Mouse (Mus musculus): ENCODE measurements around the gene Ccdc57. TPM values are rescaled to one million over a fixed set of nuclear protein-coding genes. Genes with fewer than 3 reads are reported as not detected.

Ccdc57 gene
- polyA plus RNA-seq, 1 experiment from 2014 or later: 6.3 TPM

- peak overlapping the region; percentile 81 for H3K4me3 ChIP-seq (ENCODE audit: low read length)
- ATAC-seq: no peak
- WGBS: 0% methylated on average over 14 of the region's 14 CpGs
- H3K27ac ChIP-seq (ENCODE audit: low read depth, low read length): peak overlapping the region; percentile 100
- H3K27me3 ChIP-seq (replicated peaks; ENCODE audit: control insufficient read depth, insufficient read depth, low read length): no peaks in the 10 kb centered on the region
- no peaks in the 10 kb centered on the region for H3K9me3 ChIP-seq (ENCODE audit: control insufficient read depth, low read length)
- H3K4me1 ChIP-seq (ENCODE audit: control insufficient read depth, insufficient read depth, low read depth, low read length): peaks cover 38% of the 10 kb centered on the region
- peak overlapping the region; percentile 95 for H3K4me2 ChIP-seq (ENCODE audit: low read length)
- H3K36me3 ChIP-seq (ENCODE audit: control insufficient read depth, insufficient read depth, low read length): peaks cover 29% of the 10 kb centered on the region
- peak overlapping the region; percentile 97 for H3K9ac ChIP-seq (ENCODE audit: low read depth, low read length)
Observed at GRCm38 (mm10) chr11:120822831-120823550, 109.7 kb downstream of the Ccdc57 start.

- Histone ChIP-seq H3K9me3 (ENCODE audit: control insufficient read depth, low read length) (no peaks in the 10 kb centered on the region), H3K27ac (ENCODE audit: low read depth, low read length) (no peak overlapping the region), H3K27me3 (replicated peaks; ENCODE audit: control insufficient read depth, insufficient read depth, low read length) (no peaks in the 10 kb centered on the region), H3K9ac (ENCODE audit: low read depth, low read length) (peak overlapping the region; percentile 97), H3K4me2 (ENCODE audit: low read length) (peak overlapping the region; percentile 95), H3K4me3 (ENCODE audit: low read length) (peak overlapping the region; percentile 81), H3K36me3 (ENCODE audit: control insufficient read depth, insufficient read depth, low read length) (peaks cover 36% of the 10 kb centered on the region), H3K4me1 (ENCODE audit: control insufficient read depth, insufficient read depth, low read depth, low read length) (peaks cover 38% of the 10 kb centered on the region)
- no peak for ATAC-seq
- 49% methylated on average over 4 of the region's 4 CpGs for WGBS
Observed at GRCm38 (mm10) chr11:120822321-120822720, 110.4 kb downstream of the Ccdc57 start.

GRCm38 (mm10) chr11:120821076-120821922, 111.4 kb downstream of the Ccdc57 start:
- H3K4me3 ChIP-seq (ENCODE audit: low read length): peak overlapping the region; percentile 18
- WGBS: 76% methylated on average over 14 of the region's 14 CpGs
- no peak overlapping the region for H3K27ac ChIP-seq (ENCODE audit: low read depth, low read length)
- H3K9ac ChIP-seq (ENCODE audit: low read depth, low read length): peak overlapping the region; percentile 36
- peak overlapping the region; percentile 95 for H3K4me2 ChIP-seq (ENCODE audit: low read length)
- ATAC-seq: no peak
- no peaks in the 10 kb centered on the region for H3K9me3 ChIP-seq (ENCODE audit: control insufficient read depth, low read length)
- no peaks in the 10 kb centered on the region for H3K27me3 ChIP-seq (replicated peaks; ENCODE audit: control insufficient read depth, insufficient read depth, low read length)
- peaks cover 45% of the 10 kb centered on the region for H3K36me3 ChIP-seq (ENCODE audit: control insufficient read depth, insufficient read depth, low read length)
- H3K4me1 ChIP-seq (ENCODE audit: control insufficient read depth, insufficient read depth, low read depth, low read length): peaks cover 38% of the 10 kb centered on the region

- H3K4me2 ChIP-seq (ENCODE audit: low read length): peak overlapping the region; percentile 95
- no peaks in the 10 kb centered on the region for H3K27me3 ChIP-seq (replicated peaks; ENCODE audit: control insufficient read depth, insufficient read depth, low read length)
- peaks cover 52% of the 10 kb centered on the region for H3K36me3 ChIP-seq (ENCODE audit: control insufficient read depth, insufficient read depth, low read length)
- peaks cover 32% of the 10 kb centered on the region for H3K4me1 ChIP-seq (ENCODE audit: control insufficient read depth, insufficient read depth, low read depth, low read length)
- no peak overlapping the region for H3K9ac ChIP-seq (ENCODE audit: low read depth, low read length)
- WGBS: 84% methylated on average over 14 of the region's 14 CpGs
- no peak overlapping the region for H3K4me3 ChIP-seq (ENCODE audit: low read length)
- ATAC-seq: no peak
- H3K27ac ChIP-seq (ENCODE audit: low read depth, low read length): no peak overlapping the region
- H3K9me3 ChIP-seq (ENCODE audit: control insufficient read depth, low read length): no peaks in the 10 kb centered on the region
Observed at GRCm38 (mm10) chr11:120820546-120820945, 112.1 kb downstream of the Ccdc57 start.

- no peaks in the 10 kb centered on the region for H3K9me3 ChIP-seq (ENCODE audit: control insufficient read depth, low read length)
- no peak overlapping the region for H3K4me2 ChIP-seq (ENCODE audit: low read length)
- H3K4me1 ChIP-seq (ENCODE audit: control insufficient read depth, insufficient read depth, low read depth, low read length): peaks cover 25% of the 10 kb centered on the region
- no peak overlapping the region for H3K9ac ChIP-seq (ENCODE audit: low read depth, low read length)
- peaks cover 62% of the 10 kb centered on the region for H3K36me3 ChIP-seq (ENCODE audit: control insufficient read depth, insufficient read depth, low read length)
- WGBS: 94% methylated on average over 6 of the region's 6 CpGs
- no peak overlapping the region for H3K27ac ChIP-seq (ENCODE audit: low read depth, low read length)
- no peak overlapping the region for H3K4me3 ChIP-seq (ENCODE audit: low read length)
- no peak for ATAC-seq
- no peaks in the 10 kb centered on the region for H3K27me3 ChIP-seq (replicated peaks; ENCODE audit: control insufficient read depth, insufficient read depth, low read length)
Observed at GRCm38 (mm10) chr11:120819556-120819955, 113.1 kb downstream of the Ccdc57 start.

DNA sequence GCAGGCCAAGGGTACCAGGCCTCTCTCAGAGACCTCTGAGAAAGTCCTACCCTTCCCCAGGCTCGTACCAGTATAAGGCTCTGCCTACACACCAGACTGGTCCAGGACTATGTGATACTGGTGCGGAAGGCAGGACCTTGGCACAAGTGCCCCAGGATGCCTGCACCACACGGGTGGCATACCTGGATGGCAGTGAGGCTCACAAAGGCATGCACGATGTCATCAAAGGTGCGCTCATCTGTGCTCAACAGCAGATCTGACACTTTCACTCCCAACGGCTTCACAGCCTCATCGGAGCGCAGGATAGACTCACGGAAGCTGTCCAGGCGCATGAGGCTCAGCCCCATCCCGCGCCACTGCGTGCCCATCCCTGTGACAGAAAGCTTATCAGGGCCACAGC, 114.4 kb downstream of the Ccdc57 start:
- Histone ChIP-seq H3K4me2 (ENCODE audit: low read length) (no peak overlapping the region), H3K36me3 (ENCODE audit: control insufficient read depth, insufficient read depth, low read length) (peaks cover 75% of the 10 kb centered on the region), H3K9me3 (ENCODE audit: control insufficient read depth, low read length) (no peaks in the 10 kb centered on the region), H3K27me3 (replicated peaks; ENCODE audit: control insufficient read depth, insufficient read depth, low read length) (no peaks in the 10 kb centered on the region), H3K9ac (ENCODE audit: low read depth, low read length) (no peak overlapping the region), H3K4me1 (ENCODE audit: control insufficient read depth, insufficient read depth, low read depth, low read length) (peaks cover 25% of the 10 kb centered on the region), H3K27ac (ENCODE audit: low read depth, low read length) (no peak overlapping the region), H3K4me3 (ENCODE audit: low read length) (no peak overlapping the region)
- 95% methylated on average over 13 of the region's 13 CpGs for WGBS
- ATAC-seq: no peak

DNA sequence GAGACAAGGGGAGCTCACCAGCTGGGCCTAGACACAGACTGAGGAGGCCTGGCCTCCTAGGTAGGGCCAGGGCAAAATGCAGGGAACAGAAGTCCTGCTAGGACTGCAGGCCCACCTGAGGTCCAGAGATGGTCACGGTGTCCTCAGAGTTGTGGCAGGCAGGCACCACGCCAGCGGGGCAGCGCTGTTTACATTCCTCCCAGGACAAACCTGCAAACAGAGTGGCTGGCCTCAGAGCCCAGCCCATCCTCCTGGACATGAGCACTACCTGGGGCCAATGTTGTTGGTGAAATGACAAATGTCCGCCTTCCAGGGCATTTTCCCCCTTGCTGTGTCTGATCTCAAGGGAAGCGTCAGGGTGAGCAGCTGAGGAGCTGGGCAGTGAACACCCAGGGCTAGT, 115.3 kb downstream of the Ccdc57 start:
- Histone ChIP-seq H3K9me3 (ENCODE audit: control insufficient read depth, low read length) (no peaks in the 10 kb centered on the region), H3K36me3 (ENCODE audit: control insufficient read depth, insufficient read depth, low read length) (peaks cover 83% of the 10 kb centered on the region), H3K4me2 (ENCODE audit: low read length) (no peak overlapping the region), H3K4me1 (ENCODE audit: control insufficient read depth, insufficient read depth, low read depth, low read length) (peaks cover 19% of the 10 kb centered on the region), H3K9ac (ENCODE audit: low read depth, low read length) (no peak overlapping the region), H3K4me3 (ENCODE audit: low read length) (no peak overlapping the region), H3K27ac (ENCODE audit: low read depth, low read length) (no peak overlapping the region), H3K27me3 (replicated peaks; ENCODE audit: control insufficient read depth, insufficient read depth, low read length) (no peaks in the 10 kb centered on the region)
- 97% methylated on average over 6 of the region's 6 CpGs for WGBS
- no peak for ATAC-seq

GRCm38 (mm10) chr11:120812068-120812467, 120.6 kb downstream of the Ccdc57 start:
- Histone ChIP-seq H3K4me2 (ENCODE audit: low read length) (no peak overlapping the region), H3K27me3 (replicated peaks; ENCODE audit: control insufficient read depth, insufficient read depth, low read length) (no peaks in the 10 kb centered on the region), H3K9ac (ENCODE audit: low read depth, low read length) (no peak overlapping the region), H3K27ac (ENCODE audit: low read depth, low read length) (no peak overlapping the region), H3K4me3 (ENCODE audit: low read length) (no peak overlapping the region), H3K9me3 (ENCODE audit: control insufficient read depth, low read length) (no peaks in the 10 kb centered on the region), H3K4me1 (ENCODE audit: control insufficient read depth, insufficient read depth, low read depth, low read length) (no peaks in the 10 kb centered on the region), H3K36me3 (ENCODE audit: control insufficient read depth, insufficient read depth, low read length) (peaks cover 96% of the 10 kb centered on the region)
- WGBS: 95% methylated on average over 16 of the region's 16 CpGs
- no peak for ATAC-seq

DNA sequence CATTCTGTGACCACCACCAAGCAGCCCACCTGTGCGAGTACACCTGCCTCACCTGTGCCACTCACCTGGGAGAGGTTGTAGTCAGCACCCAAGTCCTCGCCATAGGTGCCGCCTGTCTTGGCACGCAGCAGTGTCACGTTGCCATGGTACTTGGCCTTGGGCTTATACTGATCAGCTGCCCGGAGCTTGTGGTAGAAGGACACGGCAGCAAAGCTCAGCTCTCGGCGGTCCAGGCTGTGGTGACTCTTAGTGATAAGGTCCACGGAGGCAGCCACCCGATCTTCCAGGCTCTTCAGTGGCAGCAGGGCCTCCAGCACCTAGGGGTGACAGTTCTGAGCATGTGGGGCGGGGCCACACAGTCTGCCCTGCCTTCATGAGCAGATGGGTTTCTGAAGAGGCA, 124.7 kb downstream of the Ccdc57 start:
- no peak for ATAC-seq
- Histone ChIP-seq H3K36me3 (ENCODE audit: control insufficient read depth, insufficient read depth, low read length) (peaks cover 75% of the 10 kb centered on the region), H3K4me3 (ENCODE audit: low read length) (no peak overlapping the region), H3K4me2 (ENCODE audit: low read length) (no peak overlapping the region), H3K9me3 (ENCODE audit: control insufficient read depth, low read length) (no peaks in the 10 kb centered on the region), H3K4me1 (ENCODE audit: control insufficient read depth, insufficient read depth, low read depth, low read length) (no peaks in the 10 kb centered on the region), H3K27me3 (replicated peaks; ENCODE audit: control insufficient read depth, insufficient read depth, low read length) (no peaks in the 10 kb centered on the region), H3K9ac (ENCODE audit: low read depth, low read length) (no peak overlapping the region), H3K27ac (ENCODE audit: low read depth, low read length) (no peak overlapping the region)
- WGBS: 95% methylated on average over 12 of the region's 12 CpGs

All from hindbrain, embryonic 16.5 days (tissue).